ENCODE assay signal across 19 mouse cellular contexts in genomic region chr13:113863688-113864087, GRCm38 (mm10).
DNase-seq lines count a peak whose midpoint lies in the region; ATAC-seq lines count a peak whose summit lies in the region.
"Had no signal": no experiment of that assay in that cellular context is flagged by ENCODE, and none has a peak within 500 bp of the region (broad histone marks: within the 10 kb centered on the region; RNA-seq: fewer than 3 reads in every experiment).

No protein-coding gene starts in this region.

- H3K36me3 ChIP-seq in liver, embryonic 13.5 days = no peaks in the 10 kb centered on the region
- H3K36me3 ChIP-seq in liver, embryonic 12.5 days = no peaks in the 10 kb centered on the region
- no peaks in the 10 kb centered on the region for H3K36me3 ChIP-seq in lung, embryonic 16.5 days (ENCODE audit: control insufficient read depth, insufficient read depth, low read length)
- H3K36me3 ChIP-seq: embryonic facial prominence, embryonic 13.5 days; heart, embryonic 15.5 days; hindbrain, embryonic 10.5 days had no signal

- ATAC-seq in frontal cortex, adult (ENCODE audit: low TSS enrichment) = peak; percentile 24
- no peak for ATAC-seq in liver, embryonic 13.5 days (ENCODE audit: low read depth)
- ATAC-seq in liver, embryonic 12.5 days = no peak
- ATAC-seq in lung, embryonic 16.5 days (ENCODE audit: low read depth) = peak; percentile 59; the same call in 1 of the 2 replicates
- ATAC-seq: activated CD4-positive, CD25-positive, alpha-beta regulatory T cell, adult 4 months; forebrain, embryonic 13.5 days; Patski had no signal

- peaks cover 64% of the 10 kb centered on the region for H3K4me1 ChIP-seq in liver, embryonic 13.5 days (replicated peaks)
- peaks cover 64% of the 10 kb centered on the region for H3K4me1 ChIP-seq in liver, embryonic 12.5 days
- peaks cover 8% of the 10 kb centered on the region; the same call in 1 of the 2 replicates for H3K4me1 ChIP-seq in lung, embryonic 16.5 days (replicated peaks; ENCODE audit: control insufficient read depth, insufficient read depth, low read length)

- no peaks in the 10 kb centered on the region for H3K9me3 ChIP-seq in liver, embryonic 13.5 days (replicated peaks)
- H3K9me3 ChIP-seq in liver, embryonic 12.5 days (replicated peaks) = no peaks in the 10 kb centered on the region
- H3K9me3 ChIP-seq in lung, embryonic 16.5 days (ENCODE audit: control insufficient read depth, low read length) = no peaks in the 10 kb centered on the region
- H3K9me3 ChIP-seq: embryonic facial prominence, embryonic 13.5 days; forebrain, embryonic 13.5 days; heart, embryonic 15.5 days; hindbrain, embryonic 10.5 days had no signal

- no peaks in the 10 kb centered on the region for H3K27me3 ChIP-seq in liver, embryonic 13.5 days
- H3K27me3 ChIP-seq in liver, embryonic 12.5 days (replicated peaks) = no peaks in the 10 kb centered on the region
- no peaks in the 10 kb centered on the region for H3K27me3 ChIP-seq in lung, embryonic 16.5 days (ENCODE audit: control insufficient read depth, insufficient read depth, low read depth, low read length)
- H3K27me3 ChIP-seq: embryonic facial prominence, embryonic 13.5 days; forebrain, embryonic 13.5 days; heart, embryonic 15.5 days; Patski had no signal

- no peak overlapping the region for H3K4me2 ChIP-seq in liver, embryonic 13.5 days
- H3K4me2 ChIP-seq in liver, embryonic 12.5 days = no peak overlapping the region
- peak overlapping the region; percentile 21 for H3K4me2 ChIP-seq in lung, embryonic 16.5 days (ENCODE audit: low read depth, low read length)
- H3K4me2 ChIP-seq: embryonic facial prominence, embryonic 13.5 days; forebrain, embryonic 13.5 days; heart, embryonic 15.5 days; hindbrain, embryonic 14.5 days had no signal

- no peak overlapping the region for H3K4me3 ChIP-seq in liver, embryonic 13.5 days (replicated peaks)
- no peak overlapping the region for H3K4me3 ChIP-seq in liver, embryonic 12.5 days
- no peak overlapping the region for H3K4me3 ChIP-seq in lung, embryonic 16.5 days (ENCODE audit: low read length)
- H3K4me3 ChIP-seq: embryonic facial prominence, embryonic 13.5 days; forebrain, embryonic 13.5 days; heart, embryonic 15.5 days; hindbrain, embryonic 10.5 days had no signal

- no peak overlapping the region for H3K9ac ChIP-seq in liver, embryonic 13.5 days
- H3K9ac ChIP-seq in liver, embryonic 12.5 days = no peak overlapping the region
- H3K9ac ChIP-seq in lung, embryonic 16.5 days (ENCODE audit: low read length) = no peak overlapping the region
- H3K9ac ChIP-seq: embryonic facial prominence, embryonic 13.5 days; forebrain, embryonic 13.5 days; heart, embryonic 15.5 days; hindbrain, embryonic 14.5 days had no signal

- WGBS in liver, embryonic 13.5 days (ENCODE audit: insufficient replicate concordance) = 49% methylated on average over 10 of the region's 10 CpGs
- 51% methylated on average over 10 of the region's 10 CpGs for WGBS in liver, embryonic 12.5 days (ENCODE audit: insufficient replicate concordance)
- WGBS in lung, embryonic 16.5 days = 32% methylated on average over 10 of the region's 10 CpGs

- H3K27ac ChIP-seq in liver, embryonic 13.5 days = 0 out of 2 replicates have a peak overlapping the region, but pooled peaks have one; percentile 45
- H3K27ac ChIP-seq in liver, embryonic 12.5 days = no peak overlapping the region
- no peak overlapping the region for H3K27ac ChIP-seq in lung, embryonic 16.5 days (ENCODE audit: low read length)
- H3K27ac ChIP-seq: embryonic facial prominence, embryonic 13.5 days; forebrain, embryonic 13.5 days; heart, embryonic 15.5 days; hindbrain, embryonic 14.5 days had no signal

- DNase-seq in frontal cortex, adult 2 months (ENCODE audit: extremely low spot score in 1 of 2, low spot score in 1 of 2) = no peak
- no peak for DNase-seq in liver, embryonic 13.5 days
- peak; percentile 44 for DNase-seq in lung, postnatal 36 days
- DNase-seq in kidney, adult 8-10 months = no peak
- DNase-seq: cerebellum, adult 11-12 months; cerebellum, adult 9-10 months; cerebellum, postnatal 25 days; gastrocnemius, postnatal 25 days; heart, postnatal 14 days had no signal

Comparison
In these comparisons a context has a peak if more than half of its experiments do, and no peak if none do; other contexts are left out.
1. ATAC-seq: peak in frontal cortex, adult (single experiment) and lung, embryonic 16.5 days (single experiment); none in liver, embryonic 13.5 days (single experiment) and liver, embryonic 12.5 days (single experiment).